Mouse (Mus musculus): ENCODE data around the gene Grap.

- TF ChIP-seq CTCF (IDR thresholded peaks at IDR 0.05; ENCODE audit: control insufficient read depth, insufficient read depth, insufficient read length) (no peak), MAX (IDR thresholded peaks at IDR 0.05) (no peak), MYOD1 (IDR thresholded peaks at IDR 0.05; ENCODE audit: control insufficient read depth, insufficient read length, low read depth) (no peak), USF1 (IDR thresholded peaks at IDR 0.05; ENCODE audit: low read depth) (no peak), MYOG (IDR thresholded peaks at IDR 0.05; ENCODE audit: control insufficient read depth, extremely low read depth, insufficient read length) (no peak), CEBPB (IDR thresholded peaks at IDR 0.05; ENCODE audit: low read depth) (no peak)
Observed at GRCm38 (mm10) chr11:61614401-61614800, 38.7 kb upstream of the Grap start.
